In the genomic region with DNA sequence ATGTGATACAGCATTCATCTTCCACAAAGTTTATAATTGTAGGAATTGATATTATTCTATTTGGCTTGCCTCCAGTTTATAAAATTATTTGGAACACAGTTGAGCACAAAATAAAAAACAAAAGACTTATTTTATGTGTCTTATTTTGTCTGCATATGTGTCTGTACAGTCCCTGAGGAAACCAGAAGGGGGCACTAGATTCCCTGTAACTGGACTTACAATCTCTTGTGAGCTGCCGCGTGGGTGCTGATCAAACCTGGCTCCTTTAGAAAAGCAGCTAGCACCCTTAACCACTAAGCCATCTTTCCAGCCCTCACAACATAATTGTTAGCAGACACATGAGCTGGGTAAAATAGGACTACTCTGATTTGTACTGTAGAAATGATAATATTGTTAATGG, we compare ENCODE assay signal across 8 mouse cellular contexts. TPM values are rescaled to one million over a fixed set of nuclear protein-coding genes. Genes with fewer than 3 reads are reported as not detected.
DNase-seq lines count a peak whose midpoint lies in the region; ATAC-seq lines count a peak whose summit lies in the region.

No protein-coding gene starts in this region.

- H3K27ac ChIP-seq in limb, embryonic 11.5 days (replicated peaks; ENCODE audit: low read depth, low read length): no peak overlapping the region
- H3K27ac ChIP-seq in limb, embryonic 10.5 days: no peak overlapping the region
- H3K27ac ChIP-seq in intestine, embryonic 15.5 days: no peak overlapping the region

- no peak for DNase-seq in cerebellum, adult 9-11 months
- DNase-seq in limb, embryonic 11.5 days (ENCODE audit: low spot score): peak; percentile 24
- no peak for DNase-seq in limb, embryonic 10.5 days (ENCODE audit: low spot score)
- peak; percentile 20 for DNase-seq in c-Kit-negative CD71-positive TER-119-positive erythroid progenitor cells, embryonic 14.5 days (ENCODE audit: low read depth, low spot score)

- H3K9ac ChIP-seq in limb, embryonic 11.5 days (ENCODE audit: low read length): no peak overlapping the region
- H3K9ac ChIP-seq in intestine, embryonic 15.5 days: no peak overlapping the region

- no peak overlapping the region for H3K4me2 ChIP-seq in limb, embryonic 11.5 days (ENCODE audit: low read depth, severe bottlenecking)
- H3K4me2 ChIP-seq in intestine, embryonic 15.5 days (replicated peaks): no peak overlapping the region

- 45% methylated on average over 2 of the region's 2 CpGs for WGBS in limb, embryonic 11.5 days
- 55% methylated on average over 2 of the region's 2 CpGs for whole genome bisulfite sequencing in limb, embryonic 10.5 days
- WGBS in intestine, embryonic 15.5 days: 45% methylated on average over 2 of the region's 2 CpGs

- no peaks in the 10 kb centered on the region for H3K9me3 ChIP-seq in limb, embryonic 11.5 days (ENCODE audit: control insufficient read depth, low read length)
- no peaks in the 10 kb centered on the region for H3K9me3 ChIP-seq in limb, embryonic 10.5 days (replicated peaks)
- no peaks in the 10 kb centered on the region for H3K9me3 ChIP-seq in intestine, embryonic 15.5 days

- 0 out of 2 replicates have a peak, but pooled peaks have one; percentile 63 for ATAC-seq in cerebellum, adult (ENCODE audit: insufficient number of reproducible peaks, low FRiP score, low TSS enrichment)
- ATAC-seq in limb, embryonic 11.5 days (ENCODE audit: insufficient number of reproducible peaks, low FRiP score, low TSS enrichment, low read depth): no peak
- peak; percentile 73 for ATAC-seq in granulocyte monocyte progenitor cell, adult 5-6 weeks (replicated peaks; ENCODE audit: poor library complexity, severe bottlenecking)
- ATAC-seq in megakaryocyte progenitor cell, adult 5-6 weeks (replicated peaks; ENCODE audit: poor library complexity): peak; percentile 91
- ATAC-seq in intestine, embryonic 15.5 days: no peak

- no peak overlapping the region for H3K4me3 ChIP-seq in limb, embryonic 11.5 days (ENCODE audit: low read depth, low read length)
- no peak overlapping the region for H3K4me3 ChIP-seq in limb, embryonic 10.5 days
- no peak overlapping the region for H3K4me3 ChIP-seq in intestine, embryonic 15.5 days (replicated peaks)

- H3K4me1 ChIP-seq in limb, embryonic 11.5 days (ENCODE audit: control insufficient read depth, insufficient read depth, low read length): no peaks in the 10 kb centered on the region
- H3K4me1 ChIP-seq in limb, embryonic 10.5 days: no peaks in the 10 kb centered on the region
- H3K4me1 ChIP-seq in intestine, embryonic 15.5 days (replicated peaks): no peaks in the 10 kb centered on the region

- no peaks in the 10 kb centered on the region for H3K27me3 ChIP-seq in limb, embryonic 11.5 days (ENCODE audit: control insufficient read depth, insufficient read depth, low read length)
- no peaks in the 10 kb centered on the region for H3K27me3 ChIP-seq in limb, embryonic 10.5 days (ENCODE audit: low read depth, poor library complexity, severe bottlenecking)
- no peaks in the 10 kb centered on the region for H3K27me3 ChIP-seq in intestine, embryonic 15.5 days (replicated peaks)

- no peaks in the 10 kb centered on the region for H3K36me3 ChIP-seq in limb, embryonic 11.5 days (ENCODE audit: control insufficient read depth, insufficient read depth, low read length)
- H3K36me3 ChIP-seq in limb, embryonic 10.5 days: no peaks in the 10 kb centered on the region
- H3K36me3 ChIP-seq in intestine, embryonic 15.5 days: no peaks in the 10 kb centered on the region

RNA-seq across cellular contexts. Expression of gene Fhl1, which starts 24.1 kb away (rescaled TPM):
- polyA plus RNA-seq in limb, embryonic 11.5 days (2014; fragmentation: Nextera tagmentation; extraction: Ambion mirVana): 52.0 and 53.4 TPM in 2 replicates
- polyA plus RNA-seq in limb, embryonic 10.5 days (2016; fragmentation: Nextera tagmentation; extraction: Ambion mirVana): 45.0 and 49.2 TPM in 2 replicates
- total RNA-seq in granulocyte monocyte progenitor cell, adult 5-6 weeks (2014; fragmentation: Nextera tagmentation): not detected in 2 replicates
- total RNA-seq in granulocyte monocyte progenitor cell, adult 5-6 weeks (2017): not detected in 2 replicates
- total RNA-seq in megakaryocyte progenitor cell, adult 5-6 weeks (2015): 0.34 and 0.72 TPM in 2 replicates
- 0.44 TPM in 1 of 2 replicates, not detected in the other for total RNA-seq in megakaryocyte progenitor cell, adult 5-6 weeks (2017)
- polyA plus RNA-seq in intestine, embryonic 15.5 days (2015; fragmentation: Nextera tagmentation; extraction: Ambion mirVana): 47.0 and 54.3 TPM in 2 replicates

Comparison
In these comparisons a context has a peak if more than half of its experiments do, and no peak if none do; other contexts are left out.
1. DNase-seq: peak in limb, embryonic 11.5 days (single experiment) and c-Kit-negative CD71-positive TER-119-positive erythroid progenitor cells, embryonic 14.5 days (single experiment); none in cerebellum, adult 9-11 months (single experiment) and limb, embryonic 10.5 days (single experiment).
2. ATAC-seq: peak in cerebellum, adult (single experiment), granulocyte monocyte progenitor cell, adult 5-6 weeks (single experiment) and megakaryocyte progenitor cell, adult 5-6 weeks (single experiment); none in limb, embryonic 11.5 days (single experiment) and intestine, embryonic 15.5 days (single experiment).